Mouse (Mus musculus): ENCODE measurements around the gene Gm16253. TPM values are rescaled to one million over a fixed set of nuclear protein-coding genes. Genes with fewer than 3 reads are reported as not detected.

Gm16253 gene
- polyA plus RNA-seq, 1 experiment: not detected

- peak; percentile 79 for DNase-seq (ENCODE audit: low read depth)
- TF ChIP-seq POLR2A (IDR thresholded peaks at IDR 0.05; ENCODE audit: borderline replicate concordance, extremely low read depth, insufficient read depth, insufficient read length, poor library complexity, severe bottlenecking): no peak
- TF ChIP-seq CTCF (IDR thresholded peaks at IDR 0.05; ENCODE audit: borderline replicate concordance, extremely low read depth, insufficient read depth, insufficient read length): peak; percentile 87
These were observed 29.3 kb upstream of the Gm16253 start for GRCm38 (mm10) chr3:96547389-96547960.

- TF ChIP-seq CTCF (IDR thresholded peaks at IDR 0.05; ENCODE audit: borderline replicate concordance, extremely low read depth, insufficient read depth, insufficient read length): no peak
- TF ChIP-seq POLR2A (IDR thresholded peaks at IDR 0.05; ENCODE audit: borderline replicate concordance, extremely low read depth, insufficient read depth, insufficient read length, poor library complexity, severe bottlenecking): no peak
- no peak for DNase-seq (ENCODE audit: low read depth)
These were observed 28.0 kb upstream of the Gm16253 start for GRCm38 (mm10) chr3:96548824-96549223.

GRCm38 (mm10) chr3:96549346-96549745 lies 27.4 kb upstream of the Gm16253 start:
- no peak for DNase-seq (ENCODE audit: low read depth)
- no peak for TF ChIP-seq CTCF (IDR thresholded peaks at IDR 0.05; ENCODE audit: borderline replicate concordance, extremely low read depth, insufficient read depth, insufficient read length)
- no peak for TF ChIP-seq POLR2A (IDR thresholded peaks at IDR 0.05; ENCODE audit: borderline replicate concordance, extremely low read depth, insufficient read depth, insufficient read length, poor library complexity, severe bottlenecking)

- DNase-seq (ENCODE audit: low read depth): peak; percentile 80
- TF ChIP-seq CTCF (IDR thresholded peaks at IDR 0.05; ENCODE audit: borderline replicate concordance, extremely low read depth, insufficient read depth, insufficient read length): peak; percentile 51; the same call in 1 of the 2 replicates
- TF ChIP-seq POLR2A (IDR thresholded peaks at IDR 0.05; ENCODE audit: borderline replicate concordance, extremely low read depth, insufficient read depth, insufficient read length, poor library complexity, severe bottlenecking): no peak
These were observed 25.6 kb upstream of the Gm16253 start for GRCm38 (mm10) chr3:96551203-96551602.

GRCm38 (mm10) chr3:96551890-96552289 lies 24.9 kb upstream of the Gm16253 start:
- no peak for DNase-seq (ENCODE audit: low read depth)
- TF ChIP-seq CTCF (IDR thresholded peaks at IDR 0.05; ENCODE audit: borderline replicate concordance, extremely low read depth, insufficient read depth, insufficient read length) (no peak), POLR2A (IDR thresholded peaks at IDR 0.05; ENCODE audit: borderline replicate concordance, extremely low read depth, insufficient read depth, insufficient read length, poor library complexity, severe bottlenecking) (no peak)

- TF ChIP-seq POLR2A (IDR thresholded peaks at IDR 0.05; ENCODE audit: borderline replicate concordance, extremely low read depth, insufficient read depth, insufficient read length, poor library complexity, severe bottlenecking): no peak
- TF ChIP-seq CTCF (IDR thresholded peaks at IDR 0.05; ENCODE audit: borderline replicate concordance, extremely low read depth, insufficient read depth, insufficient read length): no peak
- no peak for DNase-seq (ENCODE audit: low read depth)
These were observed 23.2 kb upstream of the Gm16253 start for GRCm38 (mm10) chr3:96553601-96554000.

GRCm38 (mm10) chr3:96554251-96554650 lies 22.5 kb upstream of the Gm16253 start:
- TF ChIP-seq CTCF (IDR thresholded peaks at IDR 0.05; ENCODE audit: borderline replicate concordance, extremely low read depth, insufficient read depth, insufficient read length): no peak
- no peak for TF ChIP-seq POLR2A (IDR thresholded peaks at IDR 0.05; ENCODE audit: borderline replicate concordance, extremely low read depth, insufficient read depth, insufficient read length, poor library complexity, severe bottlenecking)
- no peak for DNase-seq (ENCODE audit: low read depth)

GRCm38 (mm10) chr3:96555041-96555596 lies 21.7 kb upstream of the Gm16253 start:
- peak; percentile 91 for DNase-seq (ENCODE audit: low read depth)
- TF ChIP-seq POLR2A (IDR thresholded peaks at IDR 0.05; ENCODE audit: borderline replicate concordance, extremely low read depth, insufficient read depth, insufficient read length, poor library complexity, severe bottlenecking): no peak
- TF ChIP-seq CTCF (IDR thresholded peaks at IDR 0.05; ENCODE audit: borderline replicate concordance, extremely low read depth, insufficient read depth, insufficient read length): no peak

GRCm38 (mm10) chr3:96555999-96556614 lies 20.7 kb upstream of the Gm16253 start:
- DNase-seq (ENCODE audit: low read depth): no peak

GRCm38 (mm10) chr3:96556651-96557635 lies 19.8 kb upstream of the Gm16253 start:
- no peak for DNase-seq (ENCODE audit: low read depth)
- no peak for TF ChIP-seq POLR2A (IDR thresholded peaks at IDR 0.05; ENCODE audit: borderline replicate concordance, extremely low read depth, insufficient read depth, insufficient read length, poor library complexity, severe bottlenecking)
- TF ChIP-seq CTCF (IDR thresholded peaks at IDR 0.05; ENCODE audit: borderline replicate concordance, extremely low read depth, insufficient read depth, insufficient read length): no peak

More at GRCm38 (mm10) chr3:96555999-96556614, 20.7 kb upstream of the Gm16253 start:
- TF ChIP-seq POLR2A (IDR thresholded peaks at IDR 0.05; ENCODE audit: borderline replicate concordance, extremely low read depth, insufficient read depth, insufficient read length, poor library complexity, severe bottlenecking): no peak
- no peak for TF ChIP-seq CTCF (IDR thresholded peaks at IDR 0.05; ENCODE audit: borderline replicate concordance, extremely low read depth, insufficient read depth, insufficient read length)

- TF ChIP-seq POLR2A (IDR thresholded peaks at IDR 0.05; ENCODE audit: borderline replicate concordance, extremely low read depth, insufficient read depth, insufficient read length, poor library complexity, severe bottlenecking) (peak; percentile 81; the same call in 1 of the 2 replicates), CTCF (IDR thresholded peaks at IDR 0.05; ENCODE audit: borderline replicate concordance, extremely low read depth, insufficient read depth, insufficient read length) (peak; percentile 62)
These were observed 19.1 kb upstream of the Gm16253 start, which contains the start of gene Txnip for GRCm38 (mm10) chr3:96557694-96558093. Txnip (plus strand) TSS chr3:96557957.

More at GRCm38 (mm10) chr3:96557694-96558093, 19.1 kb upstream of the Gm16253 start, which contains the start of gene Txnip:
- DNase-seq (ENCODE audit: low read depth): peak; percentile 99

Measured in brain, embryonic 14.5 days (tissue).